Mouse (Mus musculus) MEL (cell line): ENCODE results near the gene Skint6.

Experiments
- CTCF ChIP-seq, 3 experiments: IDR thresholded peaks in 2 of 3; conservative IDR thresholded peaks in 1 of 3; 2 replicates each; pipeline ENCODE4 v1.5.1; 2011 to 2012; ENCODE audit warnings: low read length in 3 of 3, low read depth in 2 of 3, mild to moderate bottlenecking in 2 of 3, improper control_type of control experiment in 1 of 3, inconsistent platforms in 1 of 3, mixed read lengths in 1 of 3, moderate library complexity in 1 of 3; ENCODE audit not compliant: control insufficient read depth in 1 of 3, insufficient read depth in 1 of 3, poor library complexity in 1 of 3, severe bottlenecking in 1 of 3
- GATA1 ChIP-seq: IDR thresholded peaks from 2 replicates; pipeline ENCODE4 v1.6.1; 2011; ENCODE audit warnings: low read depth, low read length, improper control_type of control experiment
- HCFC1 ChIP-seq: IDR thresholded peaks from 2 replicates; pipeline ENCODE4 v1.6.1; 2012; ENCODE audit warnings: low read depth, mild to moderate bottlenecking, inconsistent platforms, low read length, improper control_type of control experiment, moderate library complexity
- KAT2A ChIP-seq: conservative IDR thresholded peaks from 2 replicates; pipeline ENCODE4 v1.6.1; 2012; ENCODE audit warnings: low read depth, low read length, improper control_type of control experiment, inconsistent platforms
- MAX ChIP-seq: IDR thresholded peaks from 2 replicates; pipeline ENCODE4 v1.6.1; 2011; ENCODE audit warnings: low read length, improper control_type of control experiment
- MXI1 ChIP-seq: IDR thresholded peaks from 2 replicates; pipeline ENCODE4 v1.6.1; 2011; ENCODE audit warnings: mild to moderate bottlenecking, low read depth, low read length, improper control_type of control experiment
- NRF1 ChIP-seq: IDR thresholded peaks from 2 replicates; pipeline ENCODE4 v1.6.1; 2014; ENCODE audit warnings: low read depth, mild to moderate bottlenecking, inconsistent platforms, low read length, improper control_type of control experiment, moderate library complexity; ENCODE audit not compliant: poor library complexity, insufficient read depth, severe bottlenecking
- POLR2A ChIP-seq, 2 experiments: IDR thresholded peaks; 2 replicates each; pipeline ENCODE4 v1.6.1; 2011 to 2012; ENCODE audit warnings: low read length in 2 of 2, mild to moderate bottlenecking in 2 of 2, control low read depth in 1 of 2, improper control_type of control experiment in 1 of 2, low read depth in 1 of 2, moderate library complexity in 1 of 2; ENCODE audit not compliant: control insufficient read depth in 1 of 2, insufficient read depth in 1 of 2, poor library complexity in 1 of 2
- POLR2AphosphoS2 ChIP-seq: IDR thresholded peaks from 2 replicates; pipeline ENCODE4 v1.6.1; 2011; ENCODE audit warnings: low read length, improper control_type of control experiment
- POLR2AphosphoS5 ChIP-seq: IDR thresholded peaks from 2 replicates; pipeline ENCODE4 v1.6.1; 2012; ENCODE audit warnings: low read depth, borderline replicate concordance, mild to moderate bottlenecking, inconsistent platforms, low read length, moderate library complexity, mixed read lengths
- TBP ChIP-seq: IDR thresholded peaks from 2 replicates; pipeline ENCODE4 v1.8.0; 2011; ENCODE audit warnings: low read depth, low read length, improper control_type of control experiment
- USF1 ChIP-seq: IDR thresholded peaks from 2 replicates; pipeline ENCODE4 v1.6.1; 2014; ENCODE audit warnings: low read depth, mild to moderate bottlenecking, inconsistent platforms, low read length, improper control_type of control experiment, moderate library complexity
- ZC3H11A ChIP-seq: IDR thresholded peaks from 2 replicates; pipeline ENCODE4 v1.6.1; 2012; ENCODE audit warnings: low read depth, mild to moderate bottlenecking, inconsistent platforms, low read length, improper control_type of control experiment

- TF ChIP-seq MAX (no peak), CTCF (IDR thresholded peaks at IDR 0.05 in 2 of 3, conservative IDR thresholded peaks at IDR 0.05 in 1 of 3; ENCODE audit: control insufficient read depth in 1 of 3, insufficient read depth in 1 of 3, low read depth in 2 of 3, low read length in 3 of 3, poor library complexity in 1 of 3, severe bottlenecking in 1 of 3) (no peak), POLR2A (IDR thresholded peaks at IDR 0.05; ENCODE audit: control insufficient read depth in 1 of 2, insufficient read depth in 1 of 2, low read depth in 1 of 2, low read length in 2 of 2, poor library complexity in 1 of 2) (no peak), GATA1 (no peak), POLR2AphosphoS5 (no peak), NRF1 (no peak), ZC3H11A (no peak), TBP (no peak), HCFC1 (no peak), KAT2A (no peak), POLR2AphosphoS2 (no peak), MXI1 (no peak), USF1 (no peak)
These were observed 34.1 kb upstream of the Skint6 start for GRCm38 (mm10) chr4:113320911-113321310.
